Comparison of ENCODE assay signal across 22 mouse cellular contexts in genomic region chr11:62215107-62215506, GRCm38 (mm10). TPM values are rescaled to one million over a fixed set of nuclear protein-coding genes. Genes with fewer than 3 reads are reported as not detected.
"Had no signal": no experiment of that assay in that cellular context is flagged by ENCODE, and none has a peak within 500 bp of the region (broad histone marks: within the 10 kb centered on the region; RNA-seq: fewer than 3 reads in every experiment).

No protein-coding gene starts in this region.

- H3K9ac ChIP-seq: liver, embryonic 13.5 days; stomach, embryonic 15.5 days had no signal

- H3K27ac ChIP-seq: kidney, postnatal 0 days; layer of hippocampus, adult 2 months; left cerebral cortex, adult 2 months; liver, embryonic 13.5 days; stomach, embryonic 15.5 days had no signal

- H3K27me3 ChIP-seq: liver, embryonic 13.5 days; stomach, embryonic 15.5 days had no signal

- H3K4me1 ChIP-seq: stomach, embryonic 15.5 days had no signal

- H3K4me2 ChIP-seq: liver, embryonic 13.5 days; midbrain, embryonic 11.5 days; stomach, embryonic 15.5 days had no signal

- H3K4me3 ChIP-seq: layer of hippocampus, adult 2 months; left cerebral cortex, adult 2 months; liver, embryonic 13.5 days; stomach, embryonic 15.5 days had no signal

- H3K36me3 ChIP-seq: stomach, embryonic 15.5 days had no signal

- H3K9me3 ChIP-seq: liver, embryonic 13.5 days; stomach, embryonic 15.5 days had no signal

- DNase-seq: kidney, adult 2 months; kidney, postnatal 25 days; layer of hippocampus, adult 9-11 months; liver, embryonic 13.5 days; lung, adult 2 months; lung, postnatal 14 days; lung, postnatal 4 days; midbrain, embryonic 14.5 days; right cerebral cortex, adult 18-20 months; right cerebral cortex, postnatal 14 days; right cerebral cortex, postnatal 4 days; spleen, adult 18-20 months; thymus, adult 18-20 months; thymus, postnatal 14 days; thymus, postnatal 4 days had no signal

RNA-seq across cellular contexts. Expression of gene Adora2b, which starts 33.7 kb away (rescaled TPM):
- total RNA-seq: liver, adult 2 months; megakaryocyte-erythroid progenitor cell, adult 5-6 weeks had no signal
